Mouse (Mus musculus): Measurements from ENCODE around the gene Slc22a16. TPM values are rescaled to one million over a fixed set of nuclear protein-coding genes. Genes with fewer than 3 reads are reported as not detected.

Gene Slc22a16
- polyA plus RNA-seq, 1 experiment from 2014 or later, result not detected

DNA sequence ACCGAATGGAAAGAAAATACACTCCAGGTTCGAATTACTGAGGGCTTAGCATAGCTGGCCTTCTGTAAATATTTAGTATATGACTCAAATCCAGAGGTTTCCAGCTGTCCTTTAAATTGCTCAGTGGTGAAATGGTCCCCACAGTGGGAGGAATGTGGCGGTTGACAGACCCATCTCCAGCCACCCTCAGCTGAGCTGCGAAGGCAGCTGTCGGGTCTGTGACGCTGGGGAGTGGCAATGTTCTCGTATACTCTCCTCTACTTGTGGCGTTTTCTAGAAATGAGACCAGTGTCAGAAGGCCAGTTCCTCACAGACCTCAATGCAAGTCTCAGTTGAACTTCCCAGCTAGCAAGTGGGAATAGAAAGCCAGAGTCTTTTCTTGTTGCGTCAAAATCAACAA, 74.3 kb downstream of the Slc22a16 start:
- H3K4me3 ChIP-seq (replicated peaks), result no peak overlapping the region
- no peaks in the 10 kb centered on the region for H3K36me3 ChIP-seq
- peaks cover 10% of the 10 kb centered on the region; the same call in 1 of the 2 replicates for H3K27me3 ChIP-seq
- H3K4me1 ChIP-seq (replicated peaks), result peaks cover 4% of the 10 kb centered on the region; the same call in 1 of the 2 replicates
- no peak overlapping the region for H3K9ac ChIP-seq (replicated peaks)
- no peak overlapping the region for H3K27ac ChIP-seq
- ATAC-seq, result no peak
- no peaks in the 10 kb centered on the region; the same call in 1 of the 2 replicates for H3K9me3 ChIP-seq
- WGBS, result 83% methylated on average over 9 of the region's 9 CpGs
- H3K4me2 ChIP-seq (replicated peaks), result no peak overlapping the region

DNA sequence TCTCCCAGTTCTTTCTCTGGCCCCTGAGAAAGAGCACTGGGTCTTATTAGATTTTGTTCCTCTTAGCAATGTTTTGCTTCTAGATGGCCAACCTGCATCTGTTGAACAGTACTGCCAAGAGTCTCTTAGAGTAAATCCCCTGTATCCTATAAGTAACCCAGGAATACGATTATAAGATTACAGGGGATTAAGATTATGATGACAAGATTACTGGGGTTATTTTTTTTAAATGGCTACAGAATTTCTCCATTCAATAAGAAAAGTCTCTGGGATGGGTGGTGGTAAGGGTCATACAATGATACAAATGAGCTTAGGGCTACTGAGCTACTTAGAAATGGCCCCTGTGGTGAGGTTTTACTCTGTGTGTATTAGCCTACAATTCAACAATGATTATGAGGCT, 75.2 kb downstream of the Slc22a16 start:
- H3K4me1 ChIP-seq (replicated peaks), result 0 out of 2 replicates have a peak, but pooled peaks cover 3% of the 10 kb centered on the region
- peaks cover 10% of the 10 kb centered on the region; the same call in 1 of the 2 replicates for H3K27me3 ChIP-seq
- H3K9me3 ChIP-seq, result no peaks in the 10 kb centered on the region; the same call in 1 of the 2 replicates
- H3K27ac ChIP-seq, result no peak overlapping the region
- WGBS, result 56% methylated on average over 1 of the region's 1 CpGs
- no peak overlapping the region for H3K9ac ChIP-seq (replicated peaks)
- H3K4me3 ChIP-seq (replicated peaks), result no peak overlapping the region
- no peak overlapping the region for H3K4me2 ChIP-seq (replicated peaks)
- no peak for ATAC-seq
- H3K36me3 ChIP-seq, result no peaks in the 10 kb centered on the region

- Histone ChIP-seq H3K27ac (no peak overlapping the region), H3K27me3 (peaks cover 5% of the 10 kb centered on the region; the same call in 1 of the 2 replicates), H3K4me3 (replicated peaks) (no peak overlapping the region), H3K4me1 (replicated peaks) (0 out of 2 replicates have a peak, but pooled peaks cover 11% of the 10 kb centered on the region), H3K9ac (replicated peaks) (no peak overlapping the region), H3K36me3 (no peaks in the 10 kb centered on the region), H3K4me2 (replicated peaks) (no peak overlapping the region), H3K9me3 (no peaks in the 10 kb centered on the region; the same call in 1 of the 2 replicates)
- WGBS, result 88% methylated on average over 12 of the region's 12 CpGs
- no peak for ATAC-seq
Observed at GRCm38 (mm10) chr10:40648776-40649175, 78.6 kb downstream of the Slc22a16 start.

DNA sequence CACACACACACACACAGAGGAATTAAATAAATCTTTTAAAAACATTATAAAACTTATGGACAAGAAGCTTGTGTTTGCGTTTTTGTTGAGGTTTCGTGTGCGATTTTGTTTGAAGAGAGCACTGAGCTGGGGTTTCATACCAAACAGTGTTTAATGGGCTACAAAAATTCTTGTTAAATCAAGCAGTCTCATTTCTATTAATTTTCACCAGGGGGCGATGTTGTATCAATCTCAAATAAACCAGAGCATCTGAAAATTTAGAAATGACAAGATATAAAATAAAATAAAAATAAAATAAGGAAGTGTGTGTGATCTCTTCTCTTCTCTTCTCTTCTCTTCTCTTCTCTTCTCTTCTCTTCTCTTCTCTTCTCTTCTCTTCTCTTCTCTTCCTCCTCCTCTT, 79.5 kb downstream of the Slc22a16 start:
- no peak overlapping the region for H3K4me2 ChIP-seq (replicated peaks)
- WGBS, result 34% methylated on average over 4 of the region's 4 CpGs
- peaks cover 5% of the 10 kb centered on the region; the same call in 1 of the 2 replicates for H3K27me3 ChIP-seq
- H3K27ac ChIP-seq, result no peak overlapping the region
- no peaks in the 10 kb centered on the region; the same call in 1 of the 2 replicates for H3K9me3 ChIP-seq
- ATAC-seq, result no peak
- no peak overlapping the region for H3K9ac ChIP-seq (replicated peaks)
- H3K4me1 ChIP-seq (replicated peaks), result 0 out of 2 replicates have a peak, but pooled peaks cover 11% of the 10 kb centered on the region
- no peaks in the 10 kb centered on the region for H3K36me3 ChIP-seq
- no peak overlapping the region for H3K4me3 ChIP-seq (replicated peaks)

GRCm38 (mm10) chr10:40651676-40652075, 81.5 kb downstream of the Slc22a16 start:
- Histone ChIP-seq H3K4me3 (replicated peaks) (no peak overlapping the region), H3K4me1 (replicated peaks) (0 out of 2 replicates have a peak, but pooled peaks cover 8% of the 10 kb centered on the region), H3K27me3 (peaks cover 5% of the 10 kb centered on the region; the same call in 1 of the 2 replicates), H3K9ac (replicated peaks) (no peak overlapping the region), H3K27ac (no peak overlapping the region), H3K36me3 (no peaks in the 10 kb centered on the region), H3K4me2 (replicated peaks) (no peak overlapping the region), H3K9me3 (no peaks in the 10 kb centered on the region)
- no peak for ATAC-seq
- 80% methylated on average over 2 of the region's 2 CpGs for WGBS

Other genes starting within 250 kb of the Slc22a16 start
- gene Cdk19, start 230.8 kb upstream of the Slc22a16 start, polyA plus RNA-seq (2015; fragmentation: Nextera tagmentation; extraction: Ambion mirVana), result 8.1 and 10.3 TPM in 2 replicates
- gene Ddo, start 59.7 kb downstream of the Slc22a16 start, polyA plus RNA-seq (2015; fragmentation: Nextera tagmentation; extraction: Ambion mirVana), result 0.19 and 0.70 TPM in 2 replicates
- gene Mettl24, start 112.9 kb downstream of the Slc22a16 start, polyA plus RNA-seq (2015; fragmentation: Nextera tagmentation; extraction: Ambion mirVana), result 0.43 and 0.52 TPM in 2 replicates